In the genomic region with DNA sequence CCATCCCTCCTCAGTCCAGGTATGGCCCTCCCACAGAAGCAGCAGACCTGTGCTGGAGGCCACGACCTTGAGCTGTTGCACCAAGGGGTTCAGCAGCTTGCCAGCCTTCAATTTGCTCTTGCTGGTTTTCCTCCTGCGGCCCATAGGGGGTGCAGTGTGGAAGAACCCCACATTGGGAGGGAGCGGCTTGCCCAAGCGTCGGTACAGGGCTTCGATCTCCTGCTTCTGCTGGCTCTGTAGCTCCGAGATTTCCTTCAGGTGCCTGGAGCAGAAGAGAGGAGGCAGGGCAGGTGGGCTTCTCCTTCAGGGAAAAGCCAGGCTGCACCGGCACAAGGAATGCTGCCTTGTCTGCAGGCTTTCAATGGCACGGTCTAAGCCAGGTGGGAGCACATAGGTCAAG, we compare ENCODE assay signal across 8 mouse cellular contexts.
DNase-seq lines count a peak whose midpoint lies in the region; ATAC-seq and TF ChIP-seq lines count a peak whose summit lies in the region.

No protein-coding gene starts in this region.

- intact Hi-C loops in heart, adult 2 months (cut with DNase I) = no loop called here

- TF ChIP-seq POLR2A in heart, adult 2 months (IDR thresholded peaks at IDR 0.05; ENCODE audit: insufficient read depth, low read depth, low read length) = no peak

- no peak overlapping the region for H3K27ac ChIP-seq in heart, adult 2 months
- H3K27ac ChIP-seq in heart, embryonic 10.5 days = no peak overlapping the region; the same call in 1 of the 2 replicates

- no peaks in the 10 kb centered on the region for H3K36me3 ChIP-seq in heart, adult 2 months (ENCODE audit: control insufficient read depth, insufficient read depth, low read length)
- H3K36me3 ChIP-seq in heart, embryonic 10.5 days = no peaks in the 10 kb centered on the region

- ATAC-seq in granulocyte monocyte progenitor cell, adult 5-6 weeks (replicated peaks; ENCODE audit: poor library complexity, severe bottlenecking) = peak; percentile 68

- peak in 1 of 2 experiments; percentile 12 for DNase-seq in heart, adult 2 months
- no peak for DNase-seq in heart, embryonic 10.5 days (ENCODE audit: low spot score)
- DNase-seq in right cerebral cortex, postnatal 4 days = peak; percentile 32
- DNase-seq in right cerebral cortex, postnatal 36 days (ENCODE audit: low spot score in 2 of 2) = no peak
- peak; percentile 63 for DNase-seq in thymus, postnatal 0 days (ENCODE audit: low spot score)
- no peak for DNase-seq in Muller cell, postnatal 12 days (ENCODE audit: inconsistent ontology term)
- DNase-seq in ovary, postnatal 14 days (ENCODE audit: low spot score) = no peak

- H3K4me1 ChIP-seq in heart, adult 2 months (ENCODE audit: control insufficient read depth, insufficient read depth, low read length) = no peaks in the 10 kb centered on the region
- H3K4me1 ChIP-seq in heart, embryonic 10.5 days = 0 out of 2 replicates have a peak, but pooled peaks cover 4% of the 10 kb centered on the region

- no peaks in the 10 kb centered on the region for H3K79me2 ChIP-seq in heart, adult 2 months (replicated peaks; ENCODE audit: control insufficient read depth, insufficient read depth, low read length)

- no peak for TF ChIP-seq EP300 in heart, adult 2 months (IDR thresholded peaks at IDR 0.05; ENCODE audit: insufficient read depth, low read depth, low read length)

- H3K9ac ChIP-seq in heart, adult 2 months (ENCODE audit: low read depth, low read length) = no peak overlapping the region

- no peaks in the 10 kb centered on the region for H3K27me3 ChIP-seq in heart, adult 2 months (ENCODE audit: control insufficient read depth, insufficient read depth, low read length)
- H3K27me3 ChIP-seq in heart, embryonic 10.5 days (ENCODE audit: insufficient read depth, poor library complexity, severe bottlenecking) = peaks cover 26% of the 10 kb centered on the region

- peak; percentile 66 for TF ChIP-seq CTCF in heart, adult 2 months (IDR thresholded peaks at IDR 0.05)

- WGBS in heart, adult 2 months = 42% methylated on average over 9 of the region's 9 CpGs
- 38% methylated on average over 9 of the region's 9 CpGs for WGBS in heart, embryonic 10.5 days

- no peak overlapping the region for H3K4me3 ChIP-seq in heart, adult 2 months
- no peak overlapping the region for H3K4me3 ChIP-seq in heart, embryonic 10.5 days

- no peaks in the 10 kb centered on the region for H3K9me3 ChIP-seq in heart, embryonic 10.5 days

Comparison
In these comparisons a context has a peak if more than half of its experiments do, and no peak if none do; other contexts are left out.
1. DNase-seq: peak in right cerebral cortex, postnatal 4 days (single experiment) and thymus, postnatal 0 days (single experiment); none in heart, embryonic 10.5 days (single experiment), right cerebral cortex, postnatal 36 days (0 of 2), Muller cell, postnatal 12 days (single experiment) and ovary, postnatal 14 days (single experiment).